Mouse (Mus musculus) E14TG2a.4 (cell line): ENCODE measurements around the gene Grik3.
A peak's percentile ranks its signal among the peaks of the same experiment; 100 is the strongest.

Experiments used
- H3K27me3 ChIP-seq: 2 replicates; pipeline ENCODE4 v1.6.1; 2014; ENCODE audit warnings: low read length, control low read depth; ENCODE audit not compliant: insufficient read depth
- H3K36me3 ChIP-seq: 2 replicates; pipeline ENCODE4 v1.6.1; 2014; ENCODE audit warnings: low read length, control low read depth; ENCODE audit not compliant: insufficient read depth
- H3K4me1 ChIP-seq: replicated peaks from 2 replicates; pipeline ENCODE4 v1.6.1; 2014; ENCODE audit warnings: low read depth, low read length, control low read depth
- H3K4me3 ChIP-seq: replicated peaks from 2 replicates; pipeline ENCODE4 v1.5.1; 2014; ENCODE audit warnings: mild to moderate bottlenecking, low read length
- H3K9me3 ChIP-seq: 2 replicates; pipeline ENCODE4 v1.6.1; 2014; ENCODE audit warnings: low read length, control low read depth
- CTCF ChIP-seq: conservative IDR thresholded peaks from 2 replicates; pipeline ENCODE4 v1.5.1; 2014; ENCODE audit warnings: low read length
- NANOG ChIP-seq: IDR thresholded peaks from 2 replicates; pipeline ENCODE4 v1.6.1; 2014; ENCODE audit warnings: borderline replicate concordance, low read length, mixed read lengths
- POU5F1 ChIP-seq: IDR thresholded peaks from 2 replicates; pipeline ENCODE4 v1.6.1; 2014; ENCODE audit warnings: low read length, borderline replicate concordance

Gene Grik3

GRCm38 (mm10) chr4:125543171-125543570 is 52.7 kb downstream of the Grik3 start:
- no peak for TF ChIP-seq NANOG
- no peak for TF ChIP-seq POU5F1
- no peak for TF ChIP-seq CTCF
- Histone ChIP-seq H3K4me1 (peaks cover 95% of the 10 kb centered on the region), H3K36me3 (no peaks in the 10 kb centered on the region), H3K4me3 (no peak overlapping the region), H3K27me3 (peaks cover 7% of the 10 kb centered on the region; the same call in 1 of the 2 replicates), H3K9me3 (no peaks in the 10 kb centered on the region)

- TF ChIP-seq CTCF (no peak), NANOG (peak; percentile 60)
- Histone ChIP-seq H3K4me1 (peaks cover 93% of the 10 kb centered on the region), H3K4me3 (peak overlapping the region; percentile 37), H3K36me3 (no peaks in the 10 kb centered on the region), H3K27me3 (peaks cover 7% of the 10 kb centered on the region; the same call in 1 of the 2 replicates), H3K9me3 (no peaks in the 10 kb centered on the region)
These were observed 54.7 kb downstream of the Grik3 start for GRCm38 (mm10) chr4:125544947-125545767.

GRCm38 (mm10) chr4:125545768-125546220 is 55.3 kb downstream of the Grik3 start:
- TF ChIP-seq CTCF (no peak), NANOG (no peak)
- Histone ChIP-seq H3K4me3 (peak overlapping the region; percentile 37), H3K9me3 (no peaks in the 10 kb centered on the region), H3K4me1 (peaks cover 87% of the 10 kb centered on the region), H3K27me3 (peaks cover 7% of the 10 kb centered on the region; the same call in 1 of the 2 replicates), H3K36me3 (no peaks in the 10 kb centered on the region)

GRCm38 (mm10) chr4:125548190-125548589 is 57.7 kb downstream of the Grik3 start:
- no peak overlapping the region for H3K4me3 ChIP-seq
- H3K27me3 ChIP-seq = 0 out of 2 replicates have a peak, but pooled peaks cover 3% of the 10 kb centered on the region
- no peaks in the 10 kb centered on the region for H3K9me3 ChIP-seq
- H3K36me3 ChIP-seq = no peaks in the 10 kb centered on the region
- TF ChIP-seq POU5F1 (no peak), CTCF (no peak), NANOG (no peak)
- peaks cover 65% of the 10 kb centered on the region for H3K4me1 ChIP-seq

- H3K27me3 ChIP-seq = no peaks in the 10 kb centered on the region
- TF ChIP-seq NANOG (no peak), CTCF (no peak), POU5F1 (no peak)
These were observed 63.3 kb downstream of the Grik3 start for GRCm38 (mm10) chr4:125553754-125554153.

GRCm38 (mm10) chr4:125556405-125557308 is 66.2 kb downstream of the Grik3 start:
- peaks cover 8% of the 10 kb centered on the region for H3K4me1 ChIP-seq

More at GRCm38 (mm10) chr4:125553754-125554153, 63.3 kb downstream of the Grik3 start:
- Histone ChIP-seq H3K9me3 (no peaks in the 10 kb centered on the region), H3K36me3 (no peaks in the 10 kb centered on the region), H3K4me1 (peaks cover 16% of the 10 kb centered on the region), H3K4me3 (no peak overlapping the region)

GRCm38 (mm10) chr4:125559564-125559963 is 69.1 kb downstream of the Grik3 start:
- Histone ChIP-seq H3K4me1 (peaks cover 37% of the 10 kb centered on the region), H3K9me3 (no peaks in the 10 kb centered on the region), H3K36me3 (no peaks in the 10 kb centered on the region), H3K27me3 (peaks cover 7% of the 10 kb centered on the region; the same call in 1 of the 2 replicates), H3K4me3 (no peak overlapping the region)
- no peak for TF ChIP-seq CTCF
- TF ChIP-seq NANOG = no peak
- TF ChIP-seq POU5F1 = no peak

More at GRCm38 (mm10) chr4:125556405-125557308, 66.2 kb downstream of the Grik3 start:
- peaks cover 3% of the 10 kb centered on the region; the same call in 1 of the 2 replicates for H3K27me3 ChIP-seq
- no peaks in the 10 kb centered on the region for H3K9me3 ChIP-seq
- H3K4me3 ChIP-seq = no peak overlapping the region
- TF ChIP-seq CTCF (no peak), NANOG (no peak), POU5F1 (no peak)
- H3K36me3 ChIP-seq = no peaks in the 10 kb centered on the region

- Histone ChIP-seq H3K4me3 (no peak overlapping the region), H3K9me3 (no peaks in the 10 kb centered on the region), H3K4me1 (peaks cover 48% of the 10 kb centered on the region), H3K36me3 (no peaks in the 10 kb centered on the region), H3K27me3 (peaks cover 7% of the 10 kb centered on the region; the same call in 1 of the 2 replicates)
- TF ChIP-seq CTCF = no peak
- TF ChIP-seq POU5F1 = no peak
- no peak for TF ChIP-seq NANOG
These were observed 70.3 kb downstream of the Grik3 start for GRCm38 (mm10) chr4:125560806-125561205.
